Mouse (Mus musculus): ENCODE measurements around the gene Cacna1b.

The Cacna1b gene

DNA sequence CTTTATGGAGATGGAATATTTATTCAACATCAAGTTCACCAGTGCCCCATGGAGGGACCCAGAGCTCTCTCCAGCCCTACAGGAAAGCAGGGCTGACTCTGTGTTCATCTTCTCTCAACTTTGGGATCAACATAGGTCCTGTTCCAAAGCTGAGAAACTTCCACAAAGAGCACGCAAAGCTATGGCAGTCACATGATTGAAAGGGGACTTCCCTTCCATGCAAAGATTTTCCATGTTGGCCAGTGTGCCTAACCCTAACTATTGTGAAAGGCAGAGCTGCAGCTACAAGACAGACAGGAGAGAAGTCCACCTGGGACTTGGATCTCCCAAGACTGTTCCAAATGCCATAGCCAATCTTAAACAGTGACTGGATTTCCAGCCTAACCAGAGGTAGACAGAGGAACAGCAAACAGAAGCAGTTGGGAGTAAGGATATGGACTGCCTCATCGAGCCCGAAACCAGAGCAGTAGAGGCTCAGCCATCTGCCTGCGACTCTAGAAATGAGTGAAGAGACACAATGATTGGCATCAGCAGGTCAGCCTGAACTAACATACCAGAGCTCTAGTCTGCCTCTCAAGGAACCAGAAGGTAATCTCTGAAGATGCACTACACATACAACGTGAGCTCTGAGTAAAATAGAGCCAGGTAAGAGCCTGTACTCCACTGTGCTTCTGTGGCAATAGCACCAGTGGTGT is 116.4 kb downstream of the Cacna1b start:
- DNase-seq (ENCODE audit: low read depth, low spot score), result no peak

DNA sequence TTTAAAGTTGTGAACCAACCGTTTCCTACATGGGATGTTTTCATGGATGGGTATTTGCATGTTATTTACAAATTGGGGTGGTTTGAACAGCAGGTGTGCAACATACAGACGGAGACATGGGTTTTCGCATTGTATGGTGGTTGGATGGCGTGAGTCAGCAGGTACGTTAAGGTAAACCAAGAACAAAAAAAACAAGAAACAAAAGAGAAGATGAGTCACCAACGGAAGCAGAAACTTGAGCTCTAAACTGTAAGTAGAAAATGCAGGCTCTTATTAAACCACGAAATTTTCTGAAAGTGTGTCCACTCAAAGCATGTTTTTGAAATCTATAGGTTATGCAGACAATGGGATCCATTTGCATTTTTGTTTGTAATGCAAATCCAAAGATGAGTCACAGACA is 120.1 kb downstream of the Cacna1b start:
- DNase-seq (ENCODE audit: low read depth, low spot score), result peak; percentile 20

DNA sequence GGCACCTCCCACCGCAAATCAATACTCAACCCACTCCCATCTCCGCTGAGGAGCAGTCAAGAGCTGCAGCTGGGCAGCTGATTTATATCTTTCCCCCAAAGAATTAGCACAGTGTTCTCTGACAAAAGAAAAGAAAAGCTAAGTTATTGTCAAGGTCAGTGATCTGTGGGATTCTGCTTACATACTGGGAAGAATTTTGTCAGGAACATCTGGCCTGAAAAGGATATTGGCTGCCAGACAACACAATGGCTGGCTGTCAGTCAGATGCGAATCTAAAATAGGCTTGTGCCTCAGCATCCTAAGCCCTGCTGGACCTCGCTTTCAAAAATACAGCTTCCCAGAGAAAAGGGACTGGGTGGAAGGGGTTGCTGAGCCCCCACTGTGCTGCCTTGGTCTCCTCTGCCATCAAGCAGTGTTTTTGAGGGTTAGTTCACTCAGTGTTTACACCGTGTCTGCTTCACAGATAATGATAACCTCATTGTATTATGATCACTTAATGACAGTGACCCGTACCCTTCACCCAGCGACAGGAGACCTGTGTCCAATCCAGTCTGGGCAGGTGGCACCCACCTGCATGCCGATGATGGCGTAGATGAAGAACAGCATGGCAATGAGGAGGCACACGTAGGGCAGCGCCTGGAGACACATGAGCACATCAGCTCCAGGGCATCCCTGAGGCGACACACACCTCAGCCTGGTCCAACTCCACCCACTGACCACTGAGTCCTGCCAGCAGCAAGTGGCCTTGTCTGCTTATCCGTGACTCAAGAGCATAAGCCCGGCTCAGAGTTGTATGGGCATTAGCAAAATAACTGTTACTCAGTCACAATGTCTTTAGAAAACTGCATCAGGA is 124.6 kb downstream of the Cacna1b start:
- DNase-seq (ENCODE audit: low read depth, low spot score), result no peak

DNA sequence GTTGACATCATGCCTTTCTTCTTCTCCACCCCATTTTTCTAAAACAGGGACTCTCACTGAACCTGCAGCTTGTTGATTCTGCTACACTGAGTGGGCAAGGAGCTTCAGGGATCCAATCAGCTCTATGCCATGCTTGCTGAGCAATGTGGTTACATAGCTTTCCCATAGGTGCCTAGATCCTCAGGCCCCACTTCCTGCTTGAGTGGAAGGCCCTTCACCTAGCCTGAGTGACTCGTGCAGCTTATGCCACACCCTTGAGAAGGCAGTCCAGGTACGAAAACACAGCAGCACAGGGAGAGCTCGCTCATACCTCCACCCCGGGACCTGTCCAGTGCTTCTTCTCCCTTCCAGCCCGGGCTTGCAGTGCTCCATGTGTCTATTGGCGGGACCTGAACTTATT is 129.3 kb downstream of the Cacna1b start:
- DNase-seq (ENCODE audit: low read depth, low spot score), result no peak

DNA sequence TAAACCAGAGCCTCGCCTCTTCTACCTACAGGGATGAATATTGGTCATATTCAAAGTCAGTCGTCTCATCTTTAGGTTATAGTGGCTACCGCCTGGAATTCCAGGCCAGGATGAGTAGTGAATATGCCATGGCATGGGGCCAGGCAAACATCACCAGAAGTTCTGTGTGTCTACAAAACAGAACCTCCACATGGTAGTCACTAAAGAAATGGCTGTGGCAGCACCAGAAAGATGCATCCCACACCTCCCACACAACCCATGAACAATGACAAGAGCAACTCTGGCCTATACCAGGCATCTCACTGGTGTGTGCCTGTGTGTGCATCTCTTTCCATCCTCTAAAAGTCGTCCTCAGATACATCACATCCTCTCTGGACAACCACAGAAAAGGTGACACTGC is 145.8 kb downstream of the Cacna1b start:
- no peak for DNase-seq (ENCODE audit: low read depth, low spot score)

DNA sequence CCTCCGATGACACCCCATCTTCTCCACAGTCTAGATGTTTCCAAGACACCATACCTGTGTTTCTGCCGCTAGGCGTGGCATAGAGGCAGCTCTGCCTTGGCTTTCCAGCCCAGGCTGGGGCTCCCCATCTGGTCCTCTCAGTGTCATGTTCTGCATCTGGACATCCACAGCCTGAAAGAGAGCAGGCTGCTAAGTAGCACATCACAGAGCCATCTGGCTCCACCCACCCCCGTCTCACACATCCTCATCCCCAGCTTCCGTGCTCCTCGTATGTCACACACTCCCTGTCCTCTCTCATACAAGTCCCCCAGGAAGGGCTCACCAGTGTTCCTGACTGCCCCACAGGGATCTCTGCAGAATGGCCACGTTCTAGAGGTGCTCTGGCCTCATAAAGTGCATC is 153.2 kb downstream of the Cacna1b start:
- DNase-seq (ENCODE audit: low read depth, low spot score), result no peak

DNA sequence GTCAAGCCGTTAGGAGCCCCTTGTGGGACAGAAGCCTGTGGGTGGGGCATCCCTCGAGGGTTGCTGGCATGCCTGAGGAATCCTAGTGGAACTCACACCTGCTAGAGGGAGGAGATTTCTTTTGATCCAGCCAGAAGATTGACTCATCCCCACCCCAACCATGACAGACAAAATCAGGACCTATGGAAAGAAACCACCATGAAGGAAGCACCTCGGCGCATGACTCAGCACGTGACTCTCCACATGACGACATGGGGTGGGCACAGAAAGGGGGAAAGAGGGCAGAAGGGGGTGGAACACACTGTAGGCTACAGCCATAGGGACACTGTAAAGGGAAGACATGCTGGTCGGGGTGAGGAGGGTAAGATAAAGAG is 154.2 kb downstream of the Cacna1b start:
- no peak for DNase-seq (ENCODE audit: low read depth, low spot score)

DNA sequence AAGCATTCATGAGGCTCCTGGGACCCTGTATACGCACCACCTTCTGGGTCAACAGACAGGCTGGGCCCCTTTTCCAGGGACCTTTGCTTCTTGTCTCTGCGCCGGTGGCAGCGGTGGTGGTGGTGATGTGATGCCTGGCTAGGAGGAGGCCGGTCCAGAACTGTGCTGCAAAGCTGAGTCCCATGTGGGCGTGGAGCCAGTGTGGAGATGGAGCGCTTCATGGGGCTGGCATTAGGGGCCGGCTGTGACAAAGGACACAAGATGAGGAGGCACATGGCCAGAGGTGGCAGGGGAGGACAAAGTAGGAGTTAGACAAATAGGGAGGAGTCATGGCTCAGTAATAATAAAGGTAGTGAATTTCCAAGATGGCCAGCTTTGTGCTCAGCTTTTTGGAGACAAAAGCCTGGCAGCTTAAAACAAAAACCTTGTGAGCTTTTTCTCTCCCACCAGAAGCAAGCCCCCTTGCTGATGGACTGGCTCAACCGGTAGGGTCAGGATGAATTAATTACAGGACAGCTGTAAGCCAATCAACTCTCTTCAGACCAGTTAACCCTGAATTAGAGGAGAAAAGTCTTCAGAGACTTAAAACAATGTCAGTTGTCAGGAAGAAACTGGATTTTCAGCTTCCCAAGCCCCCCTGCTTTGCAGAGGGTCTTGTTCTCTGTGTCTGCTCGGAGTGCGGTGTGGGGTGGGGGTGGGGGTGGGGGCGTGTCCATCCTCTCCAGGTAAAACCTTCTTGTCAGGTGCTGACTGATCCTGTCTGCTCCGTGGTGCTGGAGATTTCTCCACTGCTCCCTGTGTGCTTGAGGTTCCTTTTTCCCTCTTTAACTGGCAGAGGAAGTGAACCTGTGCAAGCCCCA is 154.8 kb downstream of the Cacna1b start:
- DNase-seq (ENCODE audit: low read depth, low spot score), result no peak

DNA sequence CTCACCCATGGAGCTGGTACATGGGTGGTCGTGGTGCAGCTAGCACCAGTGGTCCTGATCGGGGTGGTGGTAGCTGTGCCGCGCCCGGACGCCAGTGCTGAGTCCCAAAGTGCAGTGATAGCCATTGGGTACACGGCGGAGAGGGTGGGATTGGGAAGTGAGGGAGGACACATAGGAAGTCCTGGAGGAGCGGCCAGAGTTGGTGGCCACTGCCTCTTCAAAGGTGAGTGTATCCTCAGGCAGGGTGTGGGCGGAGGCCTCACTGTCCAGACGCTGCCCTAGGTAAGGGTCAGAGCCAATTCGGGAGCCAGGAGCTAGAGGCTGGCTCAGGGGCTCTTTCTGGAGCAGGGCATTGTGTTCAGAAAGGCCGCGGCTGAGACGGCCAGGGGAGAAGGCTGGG is 156.4 kb downstream of the Cacna1b start:
- no peak for DNase-seq (ENCODE audit: low read depth, low spot score)

DNA sequence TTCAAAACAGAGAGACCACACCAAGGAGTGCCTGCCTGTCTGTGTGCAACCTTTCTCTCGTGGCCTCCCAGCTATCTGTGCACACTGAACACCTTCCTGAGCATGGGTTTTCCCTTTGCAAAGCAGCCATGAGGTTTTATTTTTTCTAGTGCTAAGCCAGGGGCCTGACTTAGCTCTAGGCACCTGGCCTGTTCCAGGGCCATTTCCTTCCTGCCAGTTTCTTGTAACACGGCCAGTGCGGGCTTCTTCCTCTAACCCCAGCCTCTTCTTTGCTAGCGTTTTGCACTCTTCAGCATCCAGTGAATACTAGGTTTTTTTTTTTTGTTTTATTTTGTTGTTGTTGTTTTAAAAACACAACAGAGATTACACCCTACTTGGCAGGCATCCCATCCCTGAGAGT is 157.9 kb downstream of the Cacna1b start:
- DNase-seq (ENCODE audit: low read depth, low spot score), result no peak

DNA sequence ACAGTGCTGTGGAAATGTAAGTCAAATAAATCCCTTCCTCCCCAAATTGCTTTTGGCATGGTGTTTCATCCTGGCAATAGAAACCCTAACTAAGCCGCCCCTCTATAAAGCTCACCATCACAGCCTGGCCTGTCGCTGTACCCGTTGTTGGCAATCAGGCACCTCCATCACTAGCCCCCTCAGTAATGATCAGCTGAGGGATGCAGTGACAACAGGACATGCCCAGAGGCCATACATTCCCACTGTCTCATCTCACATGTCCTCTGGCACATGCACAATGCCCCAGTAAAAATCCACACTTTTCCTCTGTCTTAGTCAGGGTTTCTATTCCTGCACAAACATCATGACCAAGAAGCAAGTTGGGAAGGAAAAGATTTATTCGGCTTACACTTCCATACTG is 173.5 kb downstream of the Cacna1b start:
- no peak for DNase-seq (ENCODE audit: low read depth, low spot score)

DNA sequence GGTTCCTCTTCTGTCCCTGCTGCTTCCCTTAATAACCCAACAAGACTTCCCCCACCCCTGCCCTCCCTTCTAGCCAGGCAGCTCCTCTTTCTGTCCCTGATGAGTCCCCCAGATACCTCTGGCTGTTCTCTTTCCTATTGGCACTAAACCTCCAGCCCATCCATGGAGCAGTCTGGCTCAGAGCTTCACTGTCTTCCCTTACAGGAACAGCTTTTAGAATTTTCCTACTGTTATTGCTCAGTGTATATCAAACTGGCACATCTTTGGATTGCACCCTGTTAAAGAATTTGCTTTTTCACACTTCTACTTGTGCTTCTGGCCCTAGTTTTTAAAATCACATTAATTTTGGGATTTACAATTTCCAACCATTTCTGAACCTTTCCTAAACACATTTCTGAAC is 175.0 kb downstream of the Cacna1b start:
- no peak for DNase-seq (ENCODE audit: low read depth, low spot score)

DNA sequence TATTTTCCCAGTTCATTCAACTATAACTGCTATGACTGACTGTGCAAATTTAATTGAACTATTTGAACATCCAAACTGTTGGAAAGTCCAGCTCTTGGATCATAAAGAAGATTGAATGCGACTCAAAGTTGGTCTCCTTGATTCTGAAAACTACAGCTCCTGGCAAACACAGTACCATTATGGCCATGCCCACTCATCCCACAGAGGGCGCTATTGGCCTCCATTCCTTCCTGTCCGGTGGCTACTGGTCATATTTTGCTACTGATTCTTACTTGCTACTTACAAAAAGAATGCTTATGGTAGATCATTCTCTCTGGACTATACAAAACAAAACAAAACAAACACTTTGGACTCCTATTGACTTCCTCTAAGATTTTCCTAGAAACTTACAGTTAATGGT is 188.3 kb downstream of the Cacna1b start:
- peak; percentile 8 for DNase-seq (ENCODE audit: low read depth, low spot score)

DNA sequence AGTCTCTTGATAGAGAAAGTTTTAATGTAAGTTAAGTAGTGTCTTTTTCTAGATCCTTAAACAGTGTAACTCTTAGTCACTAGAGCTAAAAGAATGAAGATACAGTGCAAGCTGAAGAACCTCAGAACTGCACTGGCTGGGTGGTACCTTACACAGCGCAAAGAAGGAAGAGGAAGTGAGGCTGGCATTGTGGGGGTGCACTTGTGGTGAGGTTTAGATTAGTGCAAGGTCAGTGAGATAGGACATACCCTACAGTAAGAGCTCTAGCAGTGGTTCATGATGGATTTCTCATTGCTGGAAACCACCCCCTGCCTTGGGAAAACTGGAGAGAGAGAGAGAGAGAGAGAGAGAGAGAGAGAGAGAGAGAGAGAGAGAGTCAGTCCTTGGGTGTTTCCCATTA is 192.0 kb downstream of the Cacna1b start:
- DNase-seq (ENCODE audit: low read depth, low spot score), result no peak

DNA sequence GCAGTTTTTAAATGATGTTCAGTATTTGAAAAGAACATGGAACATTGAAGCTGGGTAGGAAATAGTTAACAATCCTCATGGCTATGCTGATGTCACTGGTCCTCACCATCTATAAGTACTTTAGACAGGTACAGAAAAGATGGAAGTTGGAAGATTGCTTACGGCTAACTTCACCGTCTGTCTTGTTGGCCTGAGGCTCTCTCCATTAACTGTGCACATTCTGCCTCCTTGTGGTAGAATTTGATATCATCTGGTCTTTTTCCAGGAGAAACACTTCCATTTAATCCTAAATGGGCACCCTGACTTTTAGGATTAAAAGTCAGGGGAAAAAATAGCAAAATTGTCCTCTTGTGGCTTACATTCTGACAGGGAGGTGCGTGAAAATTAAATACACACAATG is 194.4 kb downstream of the Cacna1b start:
- DNase-seq (ENCODE audit: low read depth, low spot score), result no peak

DNA sequence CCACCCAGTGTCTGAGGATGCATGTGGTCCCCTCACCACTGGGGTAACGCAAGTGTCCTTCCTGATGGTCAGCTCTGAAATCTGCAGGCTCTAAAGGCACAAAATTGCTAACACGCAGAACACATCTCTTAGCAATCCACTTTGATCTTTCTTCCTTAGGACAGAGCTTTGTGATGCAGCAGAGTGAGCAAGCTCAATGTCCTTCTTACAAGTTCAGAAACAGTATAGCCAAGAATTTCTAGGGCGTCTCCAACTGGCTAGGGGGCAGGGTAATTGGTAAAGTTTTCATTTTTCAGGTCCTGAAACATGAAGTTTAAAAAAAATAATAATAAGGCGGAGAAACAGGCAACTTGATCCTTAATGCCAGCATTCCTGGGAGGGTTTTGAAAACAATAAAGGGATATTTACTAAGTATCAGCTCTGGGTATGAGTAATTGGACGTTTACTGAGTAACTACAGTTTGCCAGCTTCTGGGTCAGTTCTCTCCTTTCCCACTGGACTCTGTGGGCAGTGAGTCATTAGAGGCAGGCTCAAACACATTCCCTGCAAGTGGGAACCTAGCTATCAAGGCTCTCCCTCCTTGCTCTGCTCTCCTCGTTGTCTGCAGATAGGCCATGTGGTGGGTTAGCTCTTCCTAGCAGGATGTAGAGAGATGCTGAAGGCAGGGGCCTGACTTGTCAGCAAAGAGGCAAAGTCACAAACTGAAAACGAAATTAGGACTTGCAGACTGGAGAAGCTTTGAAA is 200.2 kb downstream of the Cacna1b start:
- DNase-seq (ENCODE audit: low read depth, low spot score), result no peak

DNA sequence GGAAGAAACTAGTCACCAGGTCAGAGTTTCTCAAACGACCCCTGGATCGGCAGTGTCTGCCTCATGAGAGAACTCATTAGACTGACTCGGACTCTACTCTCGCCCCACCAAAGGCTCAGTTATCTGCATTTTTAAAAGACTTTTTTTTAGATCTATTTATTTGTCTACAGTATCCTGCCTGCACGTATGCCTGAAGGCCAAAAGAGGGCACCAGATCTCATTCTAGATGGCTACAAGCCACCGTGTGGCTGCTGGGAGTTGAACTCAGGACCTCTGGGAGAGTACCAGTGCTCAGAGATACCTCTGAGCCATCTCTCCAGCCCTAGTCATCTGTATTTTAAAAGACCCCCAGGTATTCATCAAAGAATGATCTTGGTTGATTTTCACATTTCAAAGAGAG is 201.0 kb downstream of the Cacna1b start:
- DNase-seq (ENCODE audit: low read depth, low spot score), result no peak

DNA sequence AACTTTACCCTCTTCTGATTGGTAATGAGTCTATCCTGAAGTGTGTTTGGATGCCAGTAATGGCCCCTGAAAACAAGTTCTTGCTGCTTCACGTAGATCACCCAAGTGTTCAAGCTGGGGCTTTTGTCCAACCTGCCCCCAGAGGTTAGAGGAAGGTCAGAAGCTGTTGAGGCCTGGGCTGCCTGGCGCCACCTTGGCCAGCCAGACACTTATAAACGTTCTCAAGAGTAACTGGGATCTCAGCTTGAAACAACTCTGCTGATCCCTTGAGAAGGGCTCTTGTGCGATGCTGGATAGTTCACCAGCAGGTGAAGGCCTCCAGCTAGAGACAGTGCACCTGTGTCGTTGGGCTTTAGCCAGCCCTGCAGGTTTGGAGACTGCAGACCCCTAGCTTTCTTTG is 202.8 kb downstream of the Cacna1b start:
- no peak for DNase-seq (ENCODE audit: low read depth, low spot score)

DNA sequence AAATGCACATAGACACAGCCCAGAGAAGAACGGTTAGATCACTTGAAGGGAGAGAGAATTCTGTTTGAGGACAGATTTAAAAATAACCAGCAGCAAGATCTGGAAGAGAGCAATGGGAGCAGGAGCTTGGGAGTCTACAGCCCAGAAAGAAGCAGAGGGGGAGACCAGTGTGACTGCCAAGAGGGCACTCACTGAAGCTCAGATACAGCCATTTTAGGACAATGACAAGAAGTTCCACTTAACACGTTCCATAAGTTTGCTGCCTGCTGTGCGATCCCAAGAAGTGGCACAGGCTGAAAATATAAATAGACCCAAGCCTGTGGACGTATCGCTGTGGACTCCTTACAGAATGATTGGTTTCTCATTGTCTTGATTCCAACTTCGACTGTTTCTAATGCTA is 206.6 kb downstream of the Cacna1b start:
- no peak for DNase-seq (ENCODE audit: low read depth, low spot score)

DNA sequence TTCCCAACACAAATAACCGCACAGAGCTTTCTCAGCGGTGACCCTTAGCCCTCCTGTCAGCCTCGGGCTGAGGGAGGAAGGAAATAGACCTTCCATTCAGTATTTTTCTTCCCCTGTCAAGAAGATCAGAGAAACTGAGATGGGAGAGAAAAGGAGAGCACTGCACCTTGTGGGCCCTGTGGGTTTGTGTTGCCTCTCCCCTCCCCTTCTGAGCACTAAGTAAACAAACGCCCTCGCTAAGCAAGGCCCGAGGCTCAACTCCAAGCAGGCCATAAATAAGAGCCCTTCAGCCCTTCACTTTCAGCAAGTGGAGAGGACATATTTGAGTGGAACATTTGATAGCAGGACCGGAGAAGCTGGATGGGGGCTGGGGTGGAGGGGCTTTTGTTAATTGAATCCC is 209.0 kb downstream of the Cacna1b start:
- no peak for DNase-seq (ENCODE audit: low read depth, low spot score)
